Mouse (Mus musculus) neural tube, embryonic 11.5 days (tissue): ENCODE data around the gene Slc4a4. TPM values are rescaled to one million over a fixed set of nuclear protein-coding genes. Genes with fewer than 3 reads are reported as not detected.
A peak's percentile ranks its signal among the peaks of the same experiment; 100 is the strongest.

ENCODE experiments used
- ATAC-seq: fragments of 200-750 bp; cut with Nextera tagmentation; 2 replicates; pipeline ENCODE4 v1.8.0; 2017; ENCODE audit warnings: moderate number of reproducible peaks, mild to moderate bottlenecking, moderate TSS enrichment, moderate library complexity; ENCODE audit not compliant: insufficient read depth, low FRiP score, low TSS enrichment
- DNase-seq: peaks from one replicate; pipeline ENCODE4 v3.0.0-alpha.2; 2015; ENCODE audit warnings: low spot score
- H3K27ac ChIP-seq: fragments of 300-500 bp; sonication (generic); 2 replicates; pipeline ENCODE4 v1.5.1; 2014; ENCODE audit warnings: low read depth, mild to moderate bottlenecking, low read length
- H3K27me3 ChIP-seq: fragments of 300-500 bp; sonication (generic); 2 replicates; pipeline ENCODE4 v1.6.1; 2014; ENCODE audit warnings: mild to moderate bottlenecking, low read length, mixed read lengths; ENCODE audit not compliant: control insufficient read depth, insufficient read depth
- H3K36me3 ChIP-seq: fragments of 300-500 bp; sonication (generic); 2 replicates; pipeline ENCODE4 v1.6.1; 2014; ENCODE audit warnings: mild to moderate bottlenecking, low read length, moderate library complexity, mixed read lengths; ENCODE audit not compliant: control insufficient read depth, insufficient read depth
- H3K4me1 ChIP-seq: fragments of 300-500 bp; sonication (generic); 2 replicates; pipeline ENCODE4 v1.6.1; 2014; ENCODE audit warnings: low read length, mixed read lengths; ENCODE audit not compliant: control insufficient read depth, insufficient read depth
- H3K4me2 ChIP-seq: fragments of 300-500 bp; sonication (generic); 2 replicates; pipeline ENCODE4 v1.6.1; 2014; ENCODE audit warnings: low read depth, mild to moderate bottlenecking, moderate library complexity
- H3K4me3 ChIP-seq: fragments of 300-500 bp; sonication (generic); 2 replicates; pipeline ENCODE4 v1.5.1; 2014; ENCODE audit warnings: low read depth, low read length
- H3K9ac ChIP-seq: fragments of 300-500 bp; sonication (generic); 2 replicates; pipeline ENCODE4 v1.6.1; 2014; ENCODE audit warnings: mild to moderate bottlenecking, low read length
- H3K9me3 ChIP-seq: fragments of 300-500 bp; sonication (generic); 2 replicates; pipeline ENCODE4 v1.6.1; 2016; ENCODE audit warnings: low read length; ENCODE audit not compliant: control insufficient read depth
- WGBS: fragments of 180-500 bp; shearing (Covaris S2); extraction: QIAGEN DNeasy Blood & Tissue Kit; methylation state at CpG from one replicate; pipeline ENCODE4 v1.1.7; 2014; 5-methylcytosine and 5-hydroxymethylcytosine counted together
- polyA plus RNA-seq: library from polyadenylated mRNA; unstranded; fragments of >200 nt; fragmentation: Nextera tagmentation; extraction: Ambion mirVana; gene quantifications from 2 replicates; pipeline ENCODE4 v1.2.1, GENCODE M21; 2014

Gene Slc4a4
- polyA plus RNA-seq, 1 experiment from 2014 or later = 1.7 TPM

DNA sequence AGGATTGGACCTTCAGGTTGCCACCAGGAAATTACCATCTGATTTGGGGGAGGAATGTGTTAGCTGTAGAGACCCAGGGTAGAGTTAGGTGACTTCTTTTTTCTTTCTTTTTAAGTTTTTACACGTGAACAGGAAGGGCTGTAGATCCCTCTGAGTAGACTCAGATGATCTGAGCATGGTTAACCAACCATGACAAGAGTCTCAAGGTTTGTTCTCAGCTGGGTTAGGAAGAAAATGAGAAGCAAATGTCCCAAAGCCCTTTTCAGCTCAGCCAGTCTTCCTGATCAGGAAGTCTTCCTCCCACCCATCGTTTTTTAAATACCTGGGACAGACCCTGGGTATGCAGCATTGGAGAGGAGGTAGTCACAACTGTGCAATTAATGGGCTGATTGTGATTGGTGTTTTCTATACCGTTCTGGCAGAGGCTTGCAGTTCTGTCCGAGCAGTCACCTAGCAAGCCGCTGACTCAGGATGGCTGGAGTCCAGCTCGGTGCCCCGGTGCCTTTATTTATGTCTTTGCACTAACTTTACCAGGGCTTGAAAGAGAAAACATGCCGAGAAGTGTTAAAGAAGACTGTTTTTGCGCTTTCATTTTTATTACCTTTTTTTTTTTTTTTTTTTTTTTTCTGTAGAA lies 236.8 kb downstream of the Slc4a4 start:
- no peaks in the 10 kb centered on the region for H3K27me3 ChIP-seq
- no peaks in the 10 kb centered on the region for H3K36me3 ChIP-seq
- 73% methylated on average over 9 of the region's 9 CpGs for WGBS
- H3K9ac ChIP-seq = no peak overlapping the region
- H3K4me1 ChIP-seq = no peaks in the 10 kb centered on the region
- H3K4me2 ChIP-seq = no peak overlapping the region
- ATAC-seq (no peak), DNase-seq (no peak)
- no peak overlapping the region for H3K27ac ChIP-seq
- H3K9me3 ChIP-seq = no peaks in the 10 kb centered on the region
- H3K4me3 ChIP-seq = no peak overlapping the region

DNA sequence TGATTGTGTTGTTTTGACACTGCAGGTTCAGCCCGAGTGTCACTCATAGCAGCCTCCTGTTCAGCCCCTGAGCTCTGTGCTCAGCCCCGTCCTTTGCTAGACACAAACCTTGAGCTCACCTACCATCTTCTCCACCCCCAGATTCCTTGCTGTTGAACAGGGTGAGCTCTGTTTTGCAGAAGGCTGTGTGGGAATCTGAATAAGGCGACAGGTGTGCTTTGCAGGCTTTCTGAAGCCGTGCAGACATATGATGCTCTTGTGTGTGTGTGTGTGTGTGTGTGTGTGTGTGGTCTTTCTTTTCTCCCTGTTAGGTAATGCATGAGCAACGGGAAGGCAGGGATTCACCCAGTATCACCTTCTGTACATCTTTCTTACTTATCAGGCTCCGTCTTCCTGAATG lies 241.6 kb downstream of the Slc4a4 start:
- no peak overlapping the region for H3K9ac ChIP-seq
- no peak overlapping the region for H3K27ac ChIP-seq
- no peaks in the 10 kb centered on the region for H3K9me3 ChIP-seq
- no peak overlapping the region for H3K4me3 ChIP-seq
- DNase-seq (no peak), ATAC-seq (no peak)
- H3K4me2 ChIP-seq = no peak overlapping the region
- no peaks in the 10 kb centered on the region for H3K27me3 ChIP-seq
- no peaks in the 10 kb centered on the region for H3K4me1 ChIP-seq
- H3K36me3 ChIP-seq = no peaks in the 10 kb centered on the region
- 89% methylated on average over 6 of the region's 6 CpGs for WGBS

DNA sequence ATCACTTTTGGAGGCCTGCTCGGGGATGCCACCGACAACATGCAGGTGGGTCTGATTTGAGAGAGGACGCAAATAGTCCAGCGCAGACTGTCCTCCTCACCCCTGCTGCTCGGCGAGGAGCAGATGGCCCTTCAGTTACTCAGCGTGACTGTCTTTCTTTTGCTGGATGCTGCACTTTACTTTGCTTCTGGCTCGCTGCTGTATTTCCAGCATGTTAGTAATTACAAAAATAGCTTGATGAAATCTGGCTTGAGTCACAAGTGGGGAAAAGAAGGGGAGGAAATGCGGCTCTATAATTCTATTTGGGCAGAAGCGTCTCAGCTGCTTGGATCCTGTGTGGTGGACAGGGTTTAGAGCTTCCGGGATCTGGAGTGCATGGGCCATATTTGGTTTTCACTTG lies 249.2 kb downstream of the Slc4a4 start:
- 83% methylated on average over 11 of the region's 11 CpGs for WGBS
- H3K4me3 ChIP-seq = no peak overlapping the region
- H3K9me3 ChIP-seq = no peaks in the 10 kb centered on the region
- ATAC-seq = no peak
- no peaks in the 10 kb centered on the region for H3K4me1 ChIP-seq
- no peaks in the 10 kb centered on the region for H3K36me3 ChIP-seq
- no peak overlapping the region for H3K27ac ChIP-seq
- no peak for DNase-seq
- H3K9ac ChIP-seq = no peak overlapping the region
- no peak overlapping the region for H3K4me2 ChIP-seq
- H3K27me3 ChIP-seq = no peaks in the 10 kb centered on the region

GRCm38 (mm10) chr5:89140070-89140469 lies 253.5 kb downstream of the Slc4a4 start:
- peaks cover 2% of the 10 kb centered on the region; the same call in 1 of the 2 replicates for H3K4me1 ChIP-seq
- no peak for ATAC-seq
- H3K4me3 ChIP-seq = no peak overlapping the region
- H3K27me3 ChIP-seq = no peaks in the 10 kb centered on the region
- no peak overlapping the region for H3K9ac ChIP-seq
- no peaks in the 10 kb centered on the region for H3K36me3 ChIP-seq
- no peaks in the 10 kb centered on the region for H3K9me3 ChIP-seq
- DNase-seq = no peak
- WGBS = 100% methylated on average over 2 of the region's 2 CpGs
- H3K4me2 ChIP-seq = no peak overlapping the region
- H3K27ac ChIP-seq = no peak overlapping the region

- H3K4me2 ChIP-seq = no peak overlapping the region
- H3K27me3 ChIP-seq = no peaks in the 10 kb centered on the region
- no peak overlapping the region for H3K27ac ChIP-seq
- WGBS = 87% methylated on average over 2 of the region's 2 CpGs
- ATAC-seq (no peak), DNase-seq (no peak)
- H3K9me3 ChIP-seq = no peaks in the 10 kb centered on the region
- no peak overlapping the region for H3K9ac ChIP-seq
- peaks cover 2% of the 10 kb centered on the region; the same call in 1 of the 2 replicates for H3K4me1 ChIP-seq
- no peak overlapping the region for H3K4me3 ChIP-seq
- no peaks in the 10 kb centered on the region for H3K36me3 ChIP-seq
Observed at GRCm38 (mm10) chr5:89141761-89142160, 255.1 kb downstream of the Slc4a4 start.

GRCm38 (mm10) chr5:89146276-89146675 lies 259.7 kb downstream of the Slc4a4 start:
- H3K4me2 ChIP-seq = no peak overlapping the region
- no peaks in the 10 kb centered on the region for H3K27me3 ChIP-seq
- no peaks in the 10 kb centered on the region for H3K9me3 ChIP-seq
- H3K27ac ChIP-seq = no peak overlapping the region
- DNase-seq (no peak), ATAC-seq (no peak)
- WGBS = 87% methylated on average over 2 of the region's 2 CpGs
- peaks cover 2% of the 10 kb centered on the region; the same call in 1 of the 2 replicates for H3K4me1 ChIP-seq
- H3K4me3 ChIP-seq = no peak overlapping the region
- H3K36me3 ChIP-seq = no peaks in the 10 kb centered on the region
- no peak overlapping the region for H3K9ac ChIP-seq

DNA sequence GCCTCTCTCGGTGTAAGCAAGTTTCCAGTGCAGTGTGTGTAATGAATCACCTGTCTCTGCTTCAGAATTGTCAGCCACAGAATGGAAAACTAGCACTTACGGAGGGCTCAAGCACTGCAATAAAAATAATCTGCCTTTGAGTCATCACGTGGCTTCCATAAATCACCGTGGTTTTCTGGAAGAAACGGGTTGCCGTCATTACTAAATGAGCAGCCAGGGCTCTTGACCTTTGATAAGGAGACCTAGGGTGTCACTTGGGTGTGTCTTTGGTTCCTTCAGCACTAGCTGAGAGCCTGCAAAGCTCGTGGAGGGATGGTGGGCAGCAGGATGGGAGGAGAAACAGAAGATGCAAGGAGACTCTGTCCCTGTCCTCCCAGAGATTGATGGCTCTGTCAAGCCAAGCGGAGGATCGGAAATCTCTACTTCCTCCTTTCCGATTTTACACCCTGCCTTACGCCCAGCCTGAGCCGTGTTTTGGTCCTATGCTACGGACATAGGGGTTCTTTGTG lies 260.7 kb downstream of the Slc4a4 start:
- 51% methylated on average over 13 of the region's 13 CpGs for WGBS
- no peaks in the 10 kb centered on the region for H3K9me3 ChIP-seq
- H3K9ac ChIP-seq = no peak overlapping the region
- no peak for DNase-seq
- no peak overlapping the region for H3K4me2 ChIP-seq
- no peak overlapping the region for H3K4me3 ChIP-seq
- H3K4me1 ChIP-seq = peaks cover 2% of the 10 kb centered on the region; the same call in 1 of the 2 replicates
- no peaks in the 10 kb centered on the region for H3K27me3 ChIP-seq
- no peak overlapping the region for H3K27ac ChIP-seq
- no peaks in the 10 kb centered on the region for H3K36me3 ChIP-seq
- peak; percentile 36; the same call in 1 of the 2 replicates for ATAC-seq

DNA sequence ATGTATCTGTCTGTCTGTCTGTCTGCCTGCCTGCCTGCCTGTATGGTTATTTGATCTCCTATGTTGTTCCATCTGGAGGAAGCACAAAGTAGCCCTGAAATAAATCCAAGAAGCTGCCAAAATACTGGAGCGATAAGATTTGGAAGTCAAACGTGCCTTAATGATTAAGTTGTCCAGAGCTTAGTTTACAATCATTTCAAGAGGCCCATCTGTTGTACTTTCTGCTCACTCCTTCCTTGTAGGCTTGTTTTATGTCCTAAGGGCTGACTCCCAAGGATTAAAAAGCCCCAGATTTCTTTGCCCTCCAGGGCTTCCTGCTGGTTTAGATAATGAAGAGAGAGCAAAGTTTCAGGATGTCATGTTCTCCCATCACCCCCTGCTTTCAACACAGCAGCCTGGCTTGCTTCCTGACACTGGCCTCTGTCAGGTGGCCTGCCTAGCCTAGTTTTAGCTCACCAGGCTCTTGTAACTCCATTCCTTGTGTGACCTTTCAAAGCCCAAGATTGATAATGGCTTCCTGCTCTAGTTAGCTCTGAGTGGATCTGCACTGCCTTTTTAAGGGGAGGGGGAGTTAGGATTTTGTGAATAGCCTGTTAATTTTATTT lies 262.9 kb downstream of the Slc4a4 start:
- H3K27me3 ChIP-seq = no peaks in the 10 kb centered on the region
- no peaks in the 10 kb centered on the region for H3K9me3 ChIP-seq
- H3K4me2 ChIP-seq = no peak overlapping the region
- no peak overlapping the region for H3K27ac ChIP-seq
- no peak for DNase-seq
- no peaks in the 10 kb centered on the region; the same call in 1 of the 2 replicates for H3K4me1 ChIP-seq
- no peak overlapping the region for H3K4me3 ChIP-seq
- no peak overlapping the region for H3K9ac ChIP-seq
- WGBS = 39% methylated on average over 2 of the region's 2 CpGs
- ATAC-seq = no peak
- no peaks in the 10 kb centered on the region for H3K36me3 ChIP-seq

DNA sequence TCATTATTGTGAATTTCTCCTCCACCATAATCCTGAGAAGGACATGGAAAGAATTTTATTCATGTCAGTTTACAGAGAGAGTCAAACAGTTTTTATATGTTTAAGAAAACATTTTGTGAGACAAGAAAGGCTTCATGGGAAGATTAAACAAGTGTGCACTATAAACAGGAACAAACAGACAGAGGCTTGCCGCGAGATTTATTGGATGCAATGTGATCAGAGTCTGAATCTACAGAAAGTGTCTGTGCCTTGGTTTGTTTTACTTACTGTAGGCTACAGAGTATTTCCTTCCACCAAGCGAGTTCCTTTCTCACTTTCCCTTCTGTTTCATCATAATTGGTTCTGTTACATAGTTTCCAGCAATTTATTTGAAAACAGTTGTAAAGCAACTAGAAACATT lies 264.5 kb downstream of the Slc4a4 start:
- WGBS = 85% methylated on average over 3 of the region's 3 CpGs

More for the DNA sequence above, 264.5 kb downstream of the Slc4a4 start:
- DNase-seq (no peak), ATAC-seq (no peak)
- no peak overlapping the region for H3K27ac ChIP-seq
- H3K9me3 ChIP-seq = no peaks in the 10 kb centered on the region
- H3K9ac ChIP-seq = no peak overlapping the region
- no peaks in the 10 kb centered on the region for H3K27me3 ChIP-seq
- no peak overlapping the region for H3K4me2 ChIP-seq
- no peaks in the 10 kb centered on the region for H3K4me1 ChIP-seq
- no peak overlapping the region for H3K4me3 ChIP-seq
- H3K36me3 ChIP-seq = no peaks in the 10 kb centered on the region
